Mouse (Mus musculus) embryonic stem cell, embryonic (primary cell): ENCODE data around the gene Mettl7b.

Experiments used
- CTCF ChIA-PET, 4 experiments: fragments of 300-600 bp in 2 of 4; fragments of 350-600 bp in 2 of 4; sonication (Branson Sonifier 250); formaldehyde crosslinking; loops; one replicate each; lab custom pipeline; 2022; ENCODE audit warnings: inconsistent platforms in 2 of 4; lab: Charles Lee
- POLR2A ChIA-PET, 4 experiments: fragments of 300-600 bp in 2 of 4; fragments of 350-600 bp in 2 of 4; sonication (Branson Sonifier 250); formaldehyde crosslinking; loops; one replicate each; lab custom pipeline; 2022; ENCODE audit warnings: antibody characterized with exemption in 4 of 4, inconsistent platforms in 1 of 4; lab: Charles Lee

The Mettl7b gene

DNA sequence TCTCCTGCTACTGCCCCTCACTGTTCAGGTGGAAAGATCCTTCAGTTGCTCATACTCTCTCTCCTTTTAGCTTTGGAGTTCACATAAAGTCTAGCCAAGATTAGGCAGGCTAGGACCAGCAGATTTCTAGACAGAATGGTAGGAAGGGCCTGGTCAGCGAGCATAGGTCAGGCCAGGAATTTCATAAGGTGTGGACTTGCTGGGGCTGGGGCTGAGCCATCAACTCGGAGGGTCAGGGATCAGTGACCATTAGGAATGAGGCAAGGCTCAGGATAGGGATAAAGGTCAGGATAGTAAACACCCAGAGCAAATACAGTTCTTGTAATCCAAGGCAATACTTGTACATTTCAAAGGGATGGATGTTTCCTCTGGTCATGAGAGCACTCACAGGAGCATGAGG is 4.2 kb upstream of the Mettl7b start:
- ChIA-PET CTCF (interaction anchor here in 1 of 4 experiments (1.3 kb wide), 1 partner anchor 19 kb away, joined by 4 read pairs; no protein-coding TSS in a partner anchor), POLR2A (interaction anchor here in 1 of 4 experiments (1.7 kb wide), 1 partner anchor 19 kb away, joined by 3 read pairs; no protein-coding TSS in a partner anchor)

DNA sequence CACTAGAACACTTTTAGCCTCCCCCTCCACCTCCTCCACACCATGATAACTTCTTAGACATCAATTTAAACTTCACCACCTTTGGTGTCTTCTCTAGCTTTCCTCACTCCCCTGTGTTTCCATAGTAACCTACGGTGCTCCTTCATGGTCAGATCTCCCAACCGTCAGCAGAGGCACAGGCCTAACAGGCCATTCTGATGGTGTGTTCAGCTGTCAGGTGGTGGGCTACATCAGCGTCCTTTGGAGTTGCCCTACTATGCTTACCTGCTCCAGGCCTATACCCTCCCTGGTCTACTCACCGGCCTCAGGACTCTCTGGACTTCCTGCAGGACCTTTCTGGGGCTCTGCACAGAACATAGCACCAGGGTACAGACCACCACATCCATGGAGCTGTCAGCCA is 646 bp downstream of the Mettl7b start:
- ChIA-PET CTCF (interaction anchor here in 1 of 4 experiments (1.1 kb wide), 1 partner anchor 10 kb away, joined by 4 read pairs; no protein-coding TSS in a partner anchor), POLR2A (no interaction called here)

DNA sequence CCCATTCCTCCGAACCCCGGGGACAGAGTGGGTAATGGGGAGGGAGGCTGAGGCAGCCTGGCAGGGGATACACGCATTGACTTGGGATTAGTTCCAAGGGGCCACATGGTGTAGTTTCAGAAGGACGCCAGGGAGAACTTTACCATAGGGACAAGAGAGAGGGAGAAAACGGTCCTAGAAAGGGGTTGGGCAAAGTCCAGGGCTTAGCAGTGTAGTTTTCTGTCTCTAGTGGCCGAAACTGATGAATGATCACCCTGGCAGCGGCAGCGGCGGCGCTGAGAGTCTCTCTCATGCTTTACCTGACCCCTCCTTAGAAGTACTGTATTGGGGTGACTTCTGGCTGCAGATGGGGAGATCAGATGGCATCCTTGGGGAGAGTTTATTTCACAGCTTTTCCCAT is 2.4 kb downstream of the Mettl7b start:
- ChIA-PET POLR2A (interaction anchor here in 3 of 4 experiments (0.8 to 1.9 kb wide), 4 partner anchors 8 to 35 kb away, joined by 3 to 8 read pairs (median 4); partner anchors contain the start of genes Bloc1s1 (in 1 of the 3) and Rdh5 (in 1 of the 3)), CTCF (no interaction called here)

DNA sequence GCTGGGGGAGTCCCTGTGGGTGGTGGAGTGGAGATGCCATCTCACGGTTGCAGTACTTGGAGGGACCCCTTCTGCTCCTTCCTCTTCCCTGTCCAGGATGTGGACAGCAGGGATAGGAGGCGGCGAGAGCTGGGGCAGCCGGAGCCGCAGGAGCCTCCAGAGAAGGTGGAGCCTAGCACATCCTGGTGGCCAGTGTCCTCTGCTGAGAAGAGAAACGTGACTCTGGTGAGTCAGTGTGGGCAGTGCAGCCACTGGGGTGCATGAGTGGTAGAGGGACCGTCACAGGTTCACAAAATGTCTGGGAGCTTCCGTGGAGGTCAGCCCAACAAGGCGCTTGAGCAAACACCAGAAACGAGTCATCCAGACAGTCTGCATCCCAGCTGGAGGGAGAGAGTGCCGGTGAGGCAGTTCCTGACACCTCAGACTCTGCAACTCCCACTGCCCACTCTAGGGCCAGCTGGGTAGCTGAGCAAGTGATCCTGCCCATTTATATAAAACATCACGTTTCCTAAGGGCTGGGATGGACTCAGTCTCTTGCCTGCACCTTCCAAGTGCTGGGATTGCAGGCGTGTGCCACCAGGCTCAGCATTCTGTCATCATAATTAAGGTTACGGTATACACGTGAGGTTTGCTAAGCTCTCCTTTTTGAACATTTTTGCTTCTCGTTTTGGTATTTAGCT is 10.4 kb downstream of the Mettl7b start:
- CTCF ChIA-PET, result interaction anchor here in 3 of 4 experiments (0.6 to 1.5 kb wide), 4 partner anchors 10 to 1920 kb away, joined by 3 to 10 read pairs (median 4); partner anchors contain the start of gene Mettl7b (in 1 of the 3)
- POLR2A ChIA-PET, result interaction anchor here in 3 of 4 experiments (0.6 to 2.0 kb wide), 6 partner anchors 8 to 355 kb away, joined by 3 to 11 read pairs (median 3); partner anchors contain the start of genes Bloc1s1 (in 1 of the 3) and Rdh5 (in 1 of the 3)

DNA sequence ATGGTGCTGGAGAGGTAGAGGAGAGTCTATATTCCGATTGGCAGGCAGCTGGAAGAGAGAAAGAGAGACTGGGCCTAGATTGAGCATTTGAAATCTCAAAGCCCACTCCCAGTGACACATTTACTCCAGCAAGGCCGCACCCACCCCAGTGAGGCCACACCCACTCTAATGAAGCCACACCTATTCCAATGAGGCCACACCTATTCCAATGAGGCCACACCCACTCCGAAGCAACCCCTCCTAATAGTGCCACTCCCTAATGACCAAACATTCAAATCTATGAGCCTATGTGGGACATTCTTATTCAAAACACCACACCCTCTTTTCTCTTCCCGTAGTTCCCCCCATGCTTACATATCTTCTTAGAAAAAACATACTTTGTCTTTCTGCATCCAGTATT is 13.3 kb downstream of the Mettl7b start:
- ChIA-PET POLR2A (no interaction called here), CTCF (no interaction called here)

DNA sequence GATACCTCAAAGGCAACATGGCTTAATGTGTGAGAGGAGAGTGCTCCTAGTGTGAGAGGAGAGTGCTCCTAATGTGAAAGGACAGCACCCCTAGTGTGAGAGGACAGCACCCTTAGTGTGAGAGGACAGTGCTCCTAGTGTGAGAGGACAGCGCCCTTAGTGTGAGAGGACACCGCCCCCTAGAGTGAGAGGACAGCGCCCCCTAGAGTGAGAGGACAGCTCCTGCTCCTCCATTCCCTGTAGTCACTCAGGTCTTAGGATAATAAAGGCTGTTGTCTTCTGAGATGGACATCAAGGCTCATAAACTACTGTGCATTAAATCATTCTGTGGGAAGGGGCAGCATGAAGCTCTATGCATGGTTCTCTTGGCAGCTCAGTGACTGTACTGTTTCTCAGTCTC is 15.1 kb downstream of the Mettl7b start:
- ChIA-PET CTCF (interaction anchor here (0.6 to 2.3 kb wide), 30 partner anchors 9 to 1594 kb away, joined by 3 to 14 read pairs (median 4); partner anchors contain the start of genes Itga7 (in 3 of the 4), Bloc1s1 (in 2 of the 4) and Rdh5 (in 2 of the 4)), POLR2A (interaction anchor here in 2 of 4 experiments (0.7 to 1.8 kb wide), 9 partner anchors 11 to 398 kb away, joined by 3 to 8 read pairs (median 4); partner anchors contain the start of genes Bloc1s1 (in 1 of the 2), Itga7 (in 1 of the 2) and Zc3h10 (in 1 of the 2))

DNA sequence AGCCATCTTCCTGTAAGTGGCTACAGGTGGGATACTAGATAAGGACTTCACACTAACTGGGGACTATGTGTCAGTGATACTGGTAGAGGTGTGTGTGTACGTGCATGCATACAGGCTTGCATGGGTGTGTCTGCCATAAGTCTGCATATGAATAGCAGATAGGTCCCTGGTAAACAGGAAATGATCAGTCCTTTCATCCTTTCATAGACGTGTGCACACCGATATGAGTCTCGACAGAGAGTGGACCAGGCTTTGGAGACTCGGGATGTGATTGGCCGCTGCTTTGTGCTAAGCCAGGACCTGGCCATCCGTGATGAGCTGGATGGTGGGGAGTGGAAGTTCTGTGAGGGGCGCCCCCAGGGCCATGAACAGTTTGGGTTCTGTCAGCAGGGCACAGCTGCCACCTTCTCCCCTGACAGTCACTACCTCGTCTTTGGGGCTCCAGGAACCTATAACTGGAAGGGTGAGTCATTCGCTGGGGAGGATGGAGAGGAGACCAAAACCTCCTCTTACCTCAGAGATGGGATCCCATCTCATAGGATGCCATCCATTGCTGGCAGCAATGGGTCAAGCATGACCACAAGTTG is 20.2 kb downstream of the Mettl7b start:
- POLR2A ChIA-PET, result interaction anchor here in 2 of 4 experiments (1.3 kb wide), 2 partner anchors 9 to 12 kb away, joined by 3 read pairs; no protein-coding TSS in a partner anchor
- CTCF ChIA-PET, result interaction anchor here in 1 of 4 experiments (0.6 kb wide), 1 partner anchor 24 kb away, joined by 3 read pairs; no protein-coding TSS in a partner anchor

DNA sequence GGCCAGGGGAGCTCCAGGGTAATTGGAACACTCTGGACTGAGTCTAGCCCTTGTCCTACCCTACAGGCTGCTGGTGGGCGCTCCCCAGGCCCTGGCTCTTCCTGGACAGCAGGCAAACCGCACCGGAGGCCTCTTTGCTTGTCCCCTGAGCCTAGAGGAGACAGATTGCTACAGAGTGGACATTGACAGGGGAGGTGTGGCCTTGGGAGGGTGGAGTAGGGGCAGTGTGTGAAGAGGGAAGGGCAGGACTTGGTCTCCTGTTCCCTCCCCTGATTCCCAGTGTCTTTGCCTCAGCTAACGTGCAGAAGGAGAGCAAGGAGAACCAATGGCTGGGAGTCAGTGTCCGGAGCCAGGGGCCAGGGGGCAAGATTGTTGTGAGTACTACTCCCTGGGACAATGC is 21.8 kb downstream of the Mettl7b start:
- ChIA-PET CTCF (no interaction called here), POLR2A (interaction anchor here in 2 of 4 experiments (0.8 to 1.9 kb wide), 2 partner anchors 16 to 41 kb away, joined by 3 to 4 read pairs; partner anchors contain the start of gene Rdh5 (in 1 of the 2))

DNA sequence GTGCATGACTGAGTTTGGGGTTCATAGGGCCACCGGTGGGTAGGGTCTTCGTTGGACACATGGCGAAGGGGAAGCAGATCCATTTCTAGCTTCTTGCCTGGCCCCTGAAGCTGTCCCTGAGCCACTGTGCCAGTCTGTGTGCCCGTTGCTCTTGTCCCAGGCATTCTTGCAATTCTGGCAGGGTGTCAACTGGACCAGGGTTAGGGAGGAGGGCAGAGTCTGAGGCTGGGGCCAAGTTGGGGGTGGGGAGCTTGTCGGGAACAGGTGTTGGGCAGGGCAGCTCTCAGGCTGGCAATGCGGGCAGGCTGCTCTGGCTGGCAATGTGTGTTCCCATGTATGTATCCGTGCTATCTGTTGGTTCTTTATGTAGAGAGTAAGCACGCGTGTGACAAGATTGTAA is 22.3 kb downstream of the Mettl7b start:
- ChIA-PET CTCF (no interaction called here), POLR2A (interaction anchor here in 2 of 4 experiments (0.8 to 1.9 kb wide), 3 partner anchors 15 to 40 kb away, joined by 3 to 4 read pairs (median 3); partner anchors contain the start of gene Rdh5 (in 1 of the 2))

DNA sequence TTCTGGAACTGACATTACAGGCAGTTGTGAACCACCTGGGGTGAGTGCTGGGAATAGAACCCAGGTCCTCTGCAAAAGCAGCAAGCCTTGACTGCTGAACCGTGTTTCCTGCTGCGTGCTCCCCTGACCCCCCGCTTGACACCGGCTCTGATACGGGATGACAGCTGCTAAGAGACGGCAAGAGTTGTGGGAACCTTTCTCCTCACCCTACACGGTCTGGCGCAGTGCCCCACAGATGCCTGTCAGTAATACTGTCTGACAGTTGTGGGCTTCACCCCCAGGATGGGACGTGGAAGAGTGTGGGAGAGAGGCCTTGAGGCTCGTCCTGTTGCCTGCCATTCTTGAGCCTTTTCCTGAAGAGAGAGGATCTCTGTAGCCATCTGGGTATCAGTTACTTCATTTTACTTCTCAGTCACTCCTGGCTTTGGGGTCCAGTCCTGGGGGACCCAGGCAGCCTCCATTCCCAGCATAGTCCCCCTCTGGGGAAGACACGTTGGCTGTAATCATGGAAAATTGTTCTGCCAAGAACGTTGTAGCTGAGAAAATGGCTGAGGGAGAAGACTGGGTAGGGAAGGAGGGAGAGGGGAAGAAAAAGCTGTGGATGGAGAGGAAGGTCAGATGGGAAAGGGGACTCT is 22.9 kb downstream of the Mettl7b start:
- ChIA-PET CTCF (interaction anchor here in 1 of 4 experiments (0.6 kb wide), 1 partner anchor 655 kb away, joined by 3 read pairs; no protein-coding TSS in a partner anchor), POLR2A (interaction anchor here in 2 of 4 experiments (0.8 to 1.9 kb wide), 3 partner anchors 15 to 19 kb away, joined by 3 to 4 read pairs (median 3); partner anchors contain the start of gene Rdh5 (in 1 of the 2))

DNA sequence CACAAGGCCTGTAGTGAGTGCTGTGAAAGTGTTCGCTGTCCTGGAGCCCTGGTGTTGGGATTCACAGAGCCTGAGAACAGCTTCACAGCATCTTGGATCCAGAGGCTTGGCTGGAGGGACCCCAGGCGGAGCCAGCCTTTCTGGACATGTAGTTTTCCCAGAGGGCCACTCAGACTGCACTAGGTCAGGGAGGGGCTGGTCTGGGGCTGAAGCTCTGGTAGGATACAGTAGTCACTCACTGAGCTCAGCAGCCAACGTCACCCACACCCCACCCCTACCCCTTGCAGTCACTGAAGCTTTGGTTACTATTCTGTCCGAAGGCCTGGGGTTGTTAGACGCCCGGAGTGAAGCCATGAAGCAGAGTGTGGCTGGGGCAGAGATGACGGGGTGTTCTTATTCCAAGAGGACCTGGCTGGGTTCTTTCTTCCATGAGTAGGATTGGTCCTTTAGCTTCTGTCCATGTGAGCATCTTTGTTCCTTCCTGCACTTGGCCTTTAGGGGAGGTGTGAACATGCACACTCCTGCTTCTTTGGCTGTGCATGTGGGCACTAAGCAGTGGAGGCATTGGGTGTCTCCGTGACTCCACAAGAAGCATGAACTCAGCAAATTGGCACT is 24.9 kb downstream of the Mettl7b start:
- ChIA-PET CTCF (interaction anchor here in 2 of 4 experiments (0.8 to 1.3 kb wide), 2 partner anchors 9 kb away, joined by 3 to 7 read pairs; no protein-coding TSS in a partner anchor), POLR2A (interaction anchor here in 2 of 4 experiments (1.2 to 4.7 kb wide), 4 partner anchors 9 to 26 kb away, joined by 4 to 42 read pairs (median 10); partner anchors contain the start of genes Bloc1s1 (in 2 of the 2) and Rdh5 (in 1 of the 2))

DNA sequence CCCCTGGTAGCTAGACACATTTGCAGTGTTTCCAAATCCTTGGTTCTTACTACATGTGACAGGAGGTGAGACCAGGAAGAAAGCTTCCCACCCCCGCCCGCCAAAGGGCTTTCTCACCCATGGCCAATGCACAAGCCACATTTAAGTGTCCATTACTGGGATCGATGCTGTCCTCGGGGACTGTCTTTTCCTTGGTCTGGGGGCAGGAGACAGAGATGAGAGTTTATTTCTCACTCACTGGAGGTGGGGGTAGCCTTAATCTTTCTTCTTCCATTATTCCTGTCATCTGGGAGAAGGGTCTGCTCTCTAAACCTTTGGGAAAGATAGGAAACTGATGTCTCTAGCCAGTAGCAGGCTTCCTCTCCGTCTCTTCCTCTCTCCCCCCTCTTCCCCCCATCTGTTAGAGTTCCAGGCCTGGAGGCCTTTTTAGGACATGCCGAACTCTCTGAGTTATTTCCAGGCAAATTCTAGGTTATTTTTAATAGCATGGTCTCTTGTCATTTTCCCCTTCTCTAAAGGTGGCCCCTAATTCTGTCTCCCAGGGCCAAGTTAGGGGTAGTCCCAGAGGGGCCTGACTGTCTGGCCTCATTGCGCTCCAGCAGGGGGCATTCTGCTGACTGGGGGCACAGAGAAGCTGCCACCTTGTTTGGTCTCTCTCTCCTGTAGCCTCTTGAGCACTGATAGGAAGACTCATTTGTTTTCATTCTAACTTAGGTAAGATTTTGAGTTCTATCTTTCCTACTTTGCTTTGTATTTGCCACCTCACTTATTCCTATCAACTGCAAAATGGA is 25.6 kb downstream of the Mettl7b start:
- ChIA-PET POLR2A (interaction anchor here in 2 of 4 experiments (0.9 to 4.7 kb wide), 11 partner anchors 9 to 26 kb away, joined by 3 to 42 read pairs (median 8); partner anchors contain the start of genes Bloc1s1 (in 2 of the 2) and Rdh5 (in 2 of the 2)), CTCF (interaction anchor here in 2 of 4 experiments (0.8 to 2.9 kb wide), 7 partner anchors 10 to 29 kb away, joined by 3 to 14 read pairs (median 7); partner anchors contain the start of genes Bloc1s1 (in 1 of the 2) and Rdh5 (in 1 of the 2))

DNA sequence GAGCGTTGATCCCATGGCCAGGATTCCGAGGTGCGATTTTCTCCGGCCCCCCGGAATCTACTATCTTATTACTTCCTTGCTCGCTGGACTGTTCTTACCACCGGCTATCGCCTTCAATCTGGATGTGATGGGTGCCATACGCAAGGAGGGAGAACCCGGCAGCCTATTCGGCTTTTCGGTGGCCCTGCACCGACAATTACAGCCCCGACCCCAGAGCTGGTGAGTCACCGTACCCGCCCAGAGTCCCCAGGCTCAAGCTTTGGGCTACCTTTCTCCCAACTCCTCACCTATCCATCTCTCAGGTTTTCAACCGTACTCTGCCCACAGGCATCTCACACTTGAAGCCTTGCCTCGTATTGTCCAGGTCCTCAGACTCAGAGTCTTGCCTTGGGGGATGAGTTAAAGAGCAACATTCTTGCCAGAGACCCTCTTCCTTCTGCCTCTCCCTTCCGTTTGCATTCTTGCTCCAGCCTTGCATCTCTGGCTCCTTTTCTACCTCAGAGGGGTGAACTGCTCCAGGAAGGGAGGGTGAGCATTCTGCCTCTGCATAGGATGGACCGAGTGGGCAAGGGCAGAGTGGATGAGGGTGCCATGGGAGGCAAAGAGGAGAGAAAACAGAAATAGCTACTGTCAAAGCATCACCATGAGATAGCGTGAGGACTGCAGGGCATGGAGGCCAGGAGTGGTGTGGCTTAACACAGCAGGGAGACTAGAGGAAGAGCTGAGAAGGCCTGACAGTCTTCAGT is 26.6 kb downstream of the Mettl7b start:
- CTCF ChIA-PET, result interaction anchor here (0.5 to 2.9 kb wide), 12 partner anchors 10 to 435 kb away, joined by 3 to 14 read pairs (median 6); partner anchors contain the start of genes Bloc1s1 (in 1 of the 4) and Rdh5 (in 1 of the 4)
- POLR2A ChIA-PET, result interaction anchor here (0.6 to 4.7 kb wide), 21 partner anchors 10 to 523 kb away, joined by 3 to 42 read pairs (median 4); partner anchors contain the start of genes Bloc1s1 (in 4 of the 4), Rdh5 (in 3 of the 4), Cdk2 (in 1 of the 4) and Nabp2 (in 1 of the 4)

DNA sequence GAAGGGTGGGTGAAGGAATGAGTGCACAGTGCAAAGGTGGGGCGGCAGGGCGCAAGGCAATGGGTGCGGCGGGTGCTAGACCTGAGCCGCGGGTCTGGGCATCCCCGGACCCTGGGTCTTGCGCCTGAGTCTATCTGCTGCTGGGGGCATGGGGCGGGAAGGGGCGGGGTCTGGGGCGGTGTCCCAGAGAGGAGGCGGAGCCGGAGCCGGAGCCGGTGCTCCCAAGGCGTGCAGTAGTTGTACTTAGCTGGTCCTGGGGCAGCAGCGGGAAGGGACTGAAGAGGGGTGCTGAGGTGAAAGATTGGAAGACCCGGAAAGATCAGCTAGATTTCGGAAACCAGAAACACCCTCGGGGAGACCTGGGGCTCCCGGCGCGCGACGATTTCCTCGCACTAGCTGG is 27.2 kb downstream of the Mettl7b start, which contains the start of gene Itga7:
Itga7 (plus strand) TSS at position 245 of the 400 bp plus-strand sequence.
- CTCF ChIA-PET, result interaction anchor here (0.7 to 2.9 kb wide), 10 partner anchors 10 to 28 kb away, joined by 3 to 14 read pairs (median 7); partner anchors contain the start of genes Bloc1s1 (in 1 of the 4) and Rdh5 (in 1 of the 4)
- POLR2A ChIA-PET, result interaction anchor here (0.6 to 4.7 kb wide), 22 partner anchors 10 to 522 kb away, joined by 3 to 42 read pairs (median 4); partner anchors contain the start of genes Bloc1s1 (in 4 of the 4), Rdh5 (in 3 of the 4), Cdk2 (in 1 of the 4) and Nabp2 (in 1 of the 4)

DNA sequence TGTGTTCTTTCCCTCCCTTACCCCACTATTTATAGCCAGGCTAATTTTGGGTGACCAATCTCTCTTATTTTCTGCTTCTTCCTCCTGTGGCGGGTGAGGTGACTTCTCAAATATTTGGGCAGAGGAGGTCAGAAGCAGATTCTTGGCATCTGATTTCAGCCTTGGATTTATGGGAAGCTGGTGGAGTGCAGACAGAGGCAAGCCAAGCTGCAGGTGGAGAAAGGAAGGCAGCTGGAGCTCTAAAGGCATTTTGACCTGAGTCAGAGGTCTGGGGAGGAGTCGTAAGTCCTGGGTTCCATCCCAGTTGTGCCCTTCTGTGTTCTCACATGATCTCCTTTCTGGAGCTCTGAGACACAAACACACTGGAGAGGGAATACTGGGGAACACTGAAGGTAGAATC is 29.3 kb downstream of the Mettl7b start:
- POLR2A ChIA-PET, result interaction anchor here in 2 of 4 experiments (0.6 to 3.9 kb wide), 8 partner anchors 8 to 230 kb away, joined by 3 to 36 read pairs (median 4); partner anchors contain the start of genes Rdh5 (in 2 of the 2) and Bloc1s1 (in 1 of the 2)
- CTCF ChIA-PET, result interaction anchor here in 1 of 4 experiments (1.7 kb wide), 1 partner anchor 14 kb away, joined by 4 read pairs; no protein-coding TSS in a partner anchor
